Mouse (Mus musculus) MEL (cell line): ENCODE measurements around the gene Pou6f1. TPM values are rescaled to one million over a fixed set of nuclear protein-coding genes. Genes with fewer than 3 reads are reported as not detected.

ENCODE experiments used
- DNase-seq: peaks from one replicate; pipeline ENCODE4 v3.0.0; 2011; ENCODE audit warnings: low read depth, low spot score
- H3K27ac ChIP-seq: 2 replicates; pipeline ENCODE4 v1.5.1; 2012; ENCODE audit warnings: low read depth, mild to moderate bottlenecking, control low read depth, low read length, moderate library complexity; ENCODE audit not compliant: control insufficient read depth
- H3K27me3 ChIP-seq, 2 experiments: fragments of 150-350 bp in 1 of 2; sonication (generic) in 1 of 2; 2 replicates each; pipeline ENCODE4 v1.6.1; 2012; ENCODE audit warnings: low read length in 2 of 2, mild to moderate bottlenecking in 2 of 2, improper control_type of control experiment in 1 of 2, moderate library complexity in 1 of 2; ENCODE audit not compliant: insufficient read depth in 2 of 2, control insufficient read depth in 1 of 2
- H3K36me3 ChIP-seq, 2 experiments: 2 replicates each; pipeline ENCODE4 v1.6.1; 2012 to 2014; ENCODE audit warnings: low read length in 2 of 2, improper control_type of control experiment in 1 of 2, inconsistent platforms in 1 of 2, mild to moderate bottlenecking in 1 of 2; ENCODE audit not compliant: insufficient read depth in 2 of 2, control insufficient read depth in 1 of 2
- H3K4me1 ChIP-seq, 2 experiments: fragments of 150-350 bp in 1 of 2; sonication (generic) in 1 of 2; 2 replicates each; pipeline ENCODE4 v1.6.1; 2012; ENCODE audit warnings: low read length in 2 of 2, improper control_type of control experiment in 1 of 2, mild to moderate bottlenecking in 1 of 2; ENCODE audit not compliant: insufficient read depth in 2 of 2, control insufficient read depth in 1 of 2
- H3K4me3 ChIP-seq, 2 experiments: fragments of 150-350 bp in 1 of 2; sonication (generic) in 1 of 2; 2 replicates each; pipeline ENCODE4 v1.5.1; 2012; ENCODE audit warnings: low read depth in 2 of 2, low read length in 2 of 2, mild to moderate bottlenecking in 2 of 2, moderate library complexity in 2 of 2, control low read depth in 1 of 2, improper control_type of control experiment in 1 of 2; ENCODE audit not compliant: control insufficient read depth in 1 of 2, insufficient read depth in 1 of 2
- H3K79me2 ChIP-seq: 2 replicates; pipeline ENCODE4 v1.6.1; 2012; ENCODE audit warnings: mild to moderate bottlenecking, low read length, moderate library complexity; ENCODE audit not compliant: control insufficient read depth, poor library complexity, insufficient read depth
- H3K9ac ChIP-seq: 2 replicates; pipeline ENCODE4 v1.6.1; 2012; ENCODE audit warnings: low read depth, mild to moderate bottlenecking, control low read depth, low read length, moderate library complexity; ENCODE audit not compliant: control insufficient read depth, poor library complexity, severe bottlenecking
- H3K9me3 ChIP-seq: fragments of 150-350 bp; sonication (generic); replicated peaks from 2 replicates; pipeline ENCODE4 v1.6.1; 2012; ENCODE audit warnings: mild to moderate bottlenecking, low read length, improper control_type of control experiment, moderate library complexity; ENCODE audit not compliant: insufficient read depth
- CHD1 ChIP-seq: IDR thresholded peaks from 2 replicates; pipeline ENCODE4 v1.6.1; 2012; ENCODE audit warnings: low read depth, mild to moderate bottlenecking, inconsistent platforms, low read length, improper control_type of control experiment
- E2F4 ChIP-seq: IDR thresholded peaks from 2 replicates; pipeline ENCODE4 v1.6.1; 2011; ENCODE audit warnings: low read depth, low read length, improper control_type of control experiment, borderline replicate concordance
- EP300 ChIP-seq, 2 experiments: IDR thresholded peaks; 2 replicates each; pipeline ENCODE4 v1.6.1; 2011; ENCODE audit warnings: improper control_type of control experiment in 2 of 2, low read length in 2 of 2, low read depth in 1 of 2, mild to moderate bottlenecking in 1 of 2
- GATA1 ChIP-seq: IDR thresholded peaks from 2 replicates; pipeline ENCODE4 v1.6.1; 2011; ENCODE audit warnings: low read depth, low read length, improper control_type of control experiment
- KAT2A ChIP-seq: conservative IDR thresholded peaks from 2 replicates; pipeline ENCODE4 v1.6.1; 2012; ENCODE audit warnings: low read depth, low read length, improper control_type of control experiment, inconsistent platforms
- MAFK ChIP-seq: IDR thresholded peaks from 2 replicates; pipeline ENCODE4 v1.6.1; 2011; ENCODE audit warnings: low read depth, mild to moderate bottlenecking, low read length, improper control_type of control experiment, borderline replicate concordance
- MAX ChIP-seq: IDR thresholded peaks from 2 replicates; pipeline ENCODE4 v1.6.1; 2011; ENCODE audit warnings: low read length, improper control_type of control experiment
- MAZ ChIP-seq: IDR thresholded peaks from 2 replicates; pipeline ENCODE4 v1.6.1; 2012; ENCODE audit warnings: low read depth, mild to moderate bottlenecking, inconsistent platforms, low read length, improper control_type of control experiment
- MXI1 ChIP-seq: IDR thresholded peaks from 2 replicates; pipeline ENCODE4 v1.6.1; 2011; ENCODE audit warnings: mild to moderate bottlenecking, low read depth, low read length, improper control_type of control experiment
- MYB ChIP-seq: IDR thresholded peaks from 2 replicates; pipeline ENCODE4 v1.6.1; 2011; ENCODE audit warnings: mild to moderate bottlenecking, low read depth, low read length, improper control_type of control experiment
- MYC ChIP-seq: IDR thresholded peaks from 2 replicates; pipeline ENCODE4 v1.6.1; 2011; ENCODE audit warnings: low read depth, mild to moderate bottlenecking, low read length, improper control_type of control experiment, moderate library complexity
- NRF1 ChIP-seq: IDR thresholded peaks from 2 replicates; pipeline ENCODE4 v1.6.1; 2014; ENCODE audit warnings: low read depth, mild to moderate bottlenecking, inconsistent platforms, low read length, improper control_type of control experiment, moderate library complexity; ENCODE audit not compliant: poor library complexity, insufficient read depth, severe bottlenecking
- POLR2A ChIP-seq, 2 experiments: IDR thresholded peaks; 2 replicates each; pipeline ENCODE4 v1.6.1; 2011 to 2012; ENCODE audit warnings: low read length in 2 of 2, mild to moderate bottlenecking in 2 of 2, control low read depth in 1 of 2, improper control_type of control experiment in 1 of 2, low read depth in 1 of 2, moderate library complexity in 1 of 2; ENCODE audit not compliant: control insufficient read depth in 1 of 2, insufficient read depth in 1 of 2, poor library complexity in 1 of 2
- RCOR1 ChIP-seq: IDR thresholded peaks from 2 replicates; pipeline ENCODE4 v1.6.1; 2012; ENCODE audit warnings: low read depth, mild to moderate bottlenecking, inconsistent platforms, low read length, improper control_type of control experiment
- SIN3A ChIP-seq: IDR thresholded peaks from 2 replicates; pipeline ENCODE4 v1.6.1; 2012; ENCODE audit warnings: low read length, improper control_type of control experiment, inconsistent platforms
- SMC3 ChIP-seq: IDR thresholded peaks from 2 replicates; pipeline ENCODE4 v1.6.1; 2011; ENCODE audit warnings: low read depth, low read length, improper control_type of control experiment
- TAL1 ChIP-seq: IDR thresholded peaks from 2 replicates; pipeline ENCODE4 v1.6.1; 2012; ENCODE audit warnings: mild to moderate bottlenecking, inconsistent platforms, low read length, moderate library complexity, mixed read lengths
- TBP ChIP-seq: IDR thresholded peaks from 2 replicates; pipeline ENCODE4 v1.8.0; 2011; ENCODE audit warnings: low read depth, low read length, improper control_type of control experiment
- TCF12 ChIP-seq: IDR thresholded peaks from 2 replicates; pipeline ENCODE4 v1.6.1; 2014; ENCODE audit warnings: low read depth, mild to moderate bottlenecking, inconsistent platforms, low read length, improper control_type of control experiment, moderate library complexity
- USF1 ChIP-seq: IDR thresholded peaks from 2 replicates; pipeline ENCODE4 v1.6.1; 2014; ENCODE audit warnings: low read depth, mild to moderate bottlenecking, inconsistent platforms, low read length, improper control_type of control experiment, moderate library complexity
- polyA plus RNA-seq, 2 experiments: library from polyadenylated mRNA; stranded (reverse) in 1 of 2; unstranded in 1 of 2; fragments of >175 nt in 1 of 2; fragments of >200 nt in 1 of 2; gene quantifications; 2 replicates each; pipeline versions ENCODE4 v1.2.1 to v1.2.4; 2012; ENCODE audit warnings: low replicate concordance in 2 of 2, low read depth in 1 of 2; ENCODE audit not compliant: insufficient read length in 2 of 2, insufficient read depth in 1 of 2, missing spikeins in 1 of 2
- total RNA-seq: library from RNA; depleted of rRNA; stranded (reverse); fragments of 300-350 nt; gene quantifications from 2 replicates; pipeline ENCODE4 v1.2.3, GENCODE M21; 2012

Gene Pou6f1
- total and polyA plus RNA-seq, 3 experiments: 0.46 to 2.5 TPM; not detected in 1

GRCm38 (mm10) chr15:100614996-100615824 lies 15.4 kb upstream of the Pou6f1 start, which contains the start of gene Dazap2 (continued):
- TF ChIP-seq GATA1 (no peak), POLR2A (IDR thresholded peaks at IDR 0.05; ENCODE audit: control insufficient read depth in 1 of 2, insufficient read depth in 1 of 2, low read depth in 1 of 2, low read length in 2 of 2, poor library complexity in 1 of 2) (peak; percentile 85 to 96; a peak in 3 of 4 replicates), KAT2A (peak; percentile 37; the same call in 1 of the 2 replicates), MAZ (peak; percentile 92; the same call in 1 of the 2 replicates), MAFK (peak; percentile 61; the same call in 1 of the 2 replicates)

- Histone ChIP-seq H3K9ac (peak overlapping the region; percentile 69), H3K27ac (peak overlapping the region; percentile 59), H3K9me3 (no peaks in the 10 kb centered on the region), H3K27me3 (no peaks in the 10 kb centered on the region), H3K36me3 (peaks cover 8 to 11% of the 10 kb centered on the region in 2 experiments), H3K79me2 (peaks cover 12% of the 10 kb centered on the region), H3K4me1 (peaks cover 0 to 18% of the 10 kb centered on the region in 2 experiments; a peak in 2 of 4 replicates), H3K4me3 (peak overlapping the region; percentile 67 to 94)
- TF ChIP-seq SMC3: peak; percentile 33
- TF ChIP-seq CHD1: peak; percentile 90; the same call in 1 of the 2 replicates
- TF ChIP-seq TBP: no peak
- 0 out of 2 replicates have a peak, but pooled peaks have one; percentile 9 for TF ChIP-seq MYB
- TF ChIP-seq RCOR1: no peak
- no peak; a peak in 1 of 4 replicates for TF ChIP-seq POLR2A (IDR thresholded peaks at IDR 0.05; ENCODE audit: control insufficient read depth in 1 of 2, insufficient read depth in 1 of 2, low read depth in 1 of 2, low read length in 2 of 2, poor library complexity in 1 of 2)
- TF ChIP-seq TAL1: no peak
- peak; percentile 40; the same call in 1 of the 2 replicates for TF ChIP-seq USF1
- TF ChIP-seq MXI1: peak; percentile 78
- peak in 1 of 2 experiments; percentile 45; a peak in 2 of 4 replicates for TF ChIP-seq EP300 (IDR thresholded peaks at IDR 0.05; ENCODE audit: low read depth in 1 of 2, low read length in 2 of 2)
- peak; percentile 17; the same call in 1 of the 2 replicates for TF ChIP-seq MYC
- peak; percentile 79 for TF ChIP-seq SIN3A
- TF ChIP-seq TCF12: 0 out of 2 replicates have a peak, but pooled peaks have one; percentile 14
- TF ChIP-seq MAX: 0 out of 2 replicates have a peak, but pooled peaks have one; percentile 26
- TF ChIP-seq E2F4: no peak
- peak; percentile 58; the same call in 1 of the 2 replicates for TF ChIP-seq NRF1
- DNase-seq: no peak
Measured at GRCm38 (mm10) chr15:100614218-100614995, 14.6 kb upstream of the Pou6f1 start.
